Mouse (Mus musculus): ENCODE results near the gene Prpsap2. TPM values are rescaled to one million over a fixed set of nuclear protein-coding genes. Genes with fewer than 3 reads are reported as not detected.

The Prpsap2 gene
- total RNA-seq (2023): 10 to 100 TPM; 16.8 to 17.9 TPM

DNA sequence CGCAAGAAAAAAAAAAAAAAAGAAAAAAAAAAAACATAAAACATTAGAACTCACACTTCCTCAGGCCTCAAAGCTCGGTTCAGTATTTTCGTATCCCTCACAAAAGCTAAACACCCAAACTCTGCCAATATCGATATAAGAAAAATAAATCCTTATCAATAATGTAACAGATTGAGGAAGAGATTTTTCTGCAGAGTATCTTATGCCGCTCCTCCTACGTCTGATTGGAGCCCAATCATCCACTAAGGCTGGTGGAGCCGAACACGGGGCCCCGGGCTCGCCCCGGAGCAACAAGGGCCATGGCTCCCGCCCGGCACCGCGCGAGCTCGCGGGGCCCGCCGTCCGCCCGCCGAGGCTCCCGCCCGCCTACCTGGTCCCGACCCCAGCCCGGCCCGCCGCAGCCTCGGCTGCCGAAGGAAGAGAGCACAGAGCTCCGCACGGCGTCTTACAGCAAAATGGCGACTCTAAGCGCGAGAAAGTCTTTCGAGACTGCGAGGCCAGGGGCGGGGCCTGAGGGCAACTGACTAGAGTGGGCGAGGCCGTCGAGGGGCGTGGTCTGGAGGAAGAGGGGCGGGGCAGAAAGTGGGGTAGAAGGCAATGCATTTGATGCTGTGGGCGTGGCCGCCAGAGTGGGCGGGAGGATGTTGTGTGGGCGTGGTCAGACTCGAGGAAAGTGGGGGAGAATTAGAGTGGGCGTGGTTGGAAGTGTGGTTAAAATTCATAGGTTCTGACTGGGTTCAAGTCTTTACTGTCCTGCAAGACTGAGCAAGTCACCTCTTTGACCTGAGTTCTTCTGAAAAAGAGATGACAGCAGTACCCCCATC, at the start of gene Prpsap2:
Prpsap2 (minus strand) TSS at position 505 of the 824 bp plus-strand sequence.

DNA sequence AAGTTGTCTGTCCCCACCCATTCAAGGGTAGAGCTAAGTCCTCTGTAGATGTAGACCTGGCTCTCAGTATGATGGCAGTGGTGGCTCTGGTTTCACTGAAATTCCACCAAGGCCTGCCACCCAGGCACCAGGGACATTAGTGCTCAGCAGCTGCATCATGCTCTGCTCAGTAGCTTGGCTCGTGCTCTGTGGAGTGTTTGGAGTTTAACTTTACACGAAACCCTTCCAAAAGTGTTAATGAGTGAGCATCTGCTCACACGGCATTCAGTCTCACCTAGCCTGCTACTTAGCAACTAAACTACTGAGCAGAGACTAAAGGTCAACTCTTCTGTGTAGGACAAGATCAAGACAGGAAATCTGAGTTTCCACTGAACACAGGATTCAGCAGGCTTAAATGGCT, 41.3 kb downstream of the Prpsap2 start, which contains the start of gene Slc5a10:
Slc5a10 (minus strand) TSS at position 191 of the 400 bp plus-strand sequence.

DNA sequence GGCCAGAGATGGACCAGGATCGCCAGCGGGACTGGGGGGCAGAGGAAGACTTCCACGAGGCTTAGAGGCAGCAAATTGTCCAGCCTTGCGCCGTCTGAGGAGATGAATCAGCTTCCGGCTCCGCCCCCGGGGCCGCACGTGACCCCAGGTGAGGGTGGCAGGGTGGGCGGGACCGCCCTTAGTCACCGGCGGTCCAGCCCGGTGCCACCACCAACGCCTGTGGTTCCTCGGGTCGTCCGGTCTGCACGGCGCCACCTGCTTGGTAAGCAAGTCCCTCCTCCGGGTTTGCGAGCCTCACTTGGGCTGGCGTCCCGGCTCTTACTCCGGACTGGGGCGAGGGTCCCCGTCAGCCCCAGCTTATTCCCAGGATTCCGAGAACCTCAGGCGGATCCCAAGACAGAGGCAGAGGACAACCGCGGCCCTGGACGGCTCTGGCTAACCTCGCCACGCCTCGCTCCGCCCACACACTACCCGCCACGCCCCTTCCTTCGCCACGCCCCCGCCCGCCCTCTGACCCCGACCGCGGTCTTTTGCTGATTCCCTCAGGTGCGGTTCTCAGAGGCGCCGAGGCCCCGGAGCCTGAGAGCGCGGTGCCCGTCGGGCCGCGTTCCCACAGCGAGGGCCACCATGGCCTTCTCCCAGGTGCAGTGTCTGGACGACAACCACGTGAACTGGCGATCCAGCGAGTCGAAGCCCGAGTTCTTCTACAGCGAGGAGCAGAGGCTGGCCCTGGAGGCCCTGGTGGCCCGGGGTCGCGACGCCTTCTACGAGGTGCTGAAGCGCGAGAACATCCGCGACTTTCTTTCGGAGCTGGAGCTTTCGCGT, 77.8 kb downstream of the Prpsap2 start, which contains the start of gene Fam83g:
Fam83g (plus strand) TSS at position 185 of the 825 bp plus-strand sequence.

Other genes with a start within 250 kb of the Prpsap2 start
- under 1 TPM; 0.22 to 0.53 TPM for gene Epn2, start 182.4 kb downstream of the Prpsap2 start, total RNA-seq (2023)
- gene Grap, start 108.8 kb downstream of the Prpsap2 start, total RNA-seq (2023): 1 to 10 TPM; 4.9 to 8.8 TPM
- under 1 TPM; 0.15 to 0.33 TPM for gene Fam83g, start 78.0 kb downstream of the Prpsap2 start, total RNA-seq (2023)
- not detected for gene Slc5a10, start 41.3 kb downstream of the Prpsap2 start, total RNA-seq (2023)
- gene Ulk2, start 93.0 kb upstream of the Prpsap2 start, total RNA-seq (2023): 10 to 100 TPM; 19.3 to 21.6 TPM
- 10 to 100 TPM; 36.6 to 47.2 TPM for gene Akap10, start 168.2 kb upstream of the Prpsap2 start, total RNA-seq (2023)
- gene Specc1, start 194.7 kb upstream of the Prpsap2 start, total RNA-seq (2023): 10 to 100 TPM; 25.8 to 26.5 TPM